Comparison of ENCODE assay signal across 7 mouse cellular contexts in genomic region chr12:16568936-16569650, GRCm38 (mm10). TPM values are rescaled to one million over a fixed set of nuclear protein-coding genes. Genes with fewer than 3 reads are reported as not detected.
A peak's percentile ranks its signal among the peaks of the same experiment; 100 is the strongest.
DNase-seq lines count a peak whose midpoint lies in the region; ATAC-seq and TF ChIP-seq lines count a peak whose summit lies in the region.

No protein-coding gene starts in this region.

- no peaks in the 10 kb centered on the region; the same call in 1 of the 2 replicates for H3K4me1 ChIP-seq in cerebellum, adult 2 months (ENCODE audit: control insufficient read depth, insufficient read depth, low read length)

- H3K27ac ChIP-seq in layer of hippocampus, adult 2 months, result peak overlapping the region; percentile 61
- H3K27ac ChIP-seq in cerebellum, adult 2 months (ENCODE audit: insufficient read depth, low read length), result no peak overlapping the region

- ATAC-seq in granulocyte monocyte progenitor cell, adult 5-6 weeks (replicated peaks; ENCODE audit: poor library complexity, severe bottlenecking), result peak; percentile 84

- TF ChIP-seq POLR2A in cerebellum, adult 2 months (IDR thresholded peaks at IDR 0.05; ENCODE audit: borderline replicate concordance, insufficient read depth, low read length), result no peak

- DNase-seq in layer of hippocampus, adult 2 months (ENCODE audit: low spot score in 2 of 2), result no peak
- DNase-seq in layer of hippocampus, postnatal 10 days (ENCODE audit: low spot score in 2 of 2), result no peak
- peak; percentile 65 for DNase-seq in T-cell, adult 2 months (ENCODE audit: low spot score)
- peak; percentile 70 for DNase-seq in naive thymus-derived CD4-positive, alpha-beta T cell, adult 2 months (ENCODE audit: low read depth)
- DNase-seq in cerebellum, adult 2 months, result no peak
- no peak for DNase-seq in gastrocnemius, postnatal 4 days (ENCODE audit: low spot score in 2 of 2)

- no peaks in the 10 kb centered on the region for H3K27me3 ChIP-seq in cerebellum, adult 2 months (ENCODE audit: control insufficient read depth, insufficient read depth, low read length)

- WGBS in cerebellum, adult 2 months, result 50% methylated on average over 11 of the region's 11 CpGs

- no peak for TF ChIP-seq CTCF in layer of hippocampus, adult 2 months (conservative IDR thresholded peaks at IDR 0.05)
- TF ChIP-seq CTCF in cerebellum, adult 2 months (IDR thresholded peaks at IDR 0.05; ENCODE audit: borderline replicate concordance, insufficient read depth, low read depth, low read length), result no peak

- H3K4me3 ChIP-seq in layer of hippocampus, adult 2 months, result no peak overlapping the region
- H3K4me3 ChIP-seq in cerebellum, adult 2 months (replicated peaks; ENCODE audit: insufficient read depth, low read depth, low read length), result no peak overlapping the region

RNA-seq across cellular contexts. Expression of gene Lpin1, which starts 41.7 kb away (rescaled TPM):
- 10 to 100 TPM; 25.3 to 27.6 TPM for total RNA-seq in layer of hippocampus, adult 2 months (2021)
- 10 to 100 TPM; 17.7 to 20.9 TPM for total RNA-seq in layer of hippocampus, postnatal 10 days (2021)
- total RNA-seq in granulocyte monocyte progenitor cell, adult 5-6 weeks (2014; fragmentation: Nextera tagmentation), result 2.2 and 10.2 TPM in 2 replicates
- total RNA-seq in granulocyte monocyte progenitor cell, adult 5-6 weeks (2017), result 2.4 and 4.5 TPM in 2 replicates
- polyA plus RNA-seq in cerebellum, adult 2 months (2012; rRNA removed), result 37.2 and 38.6 TPM in 2 replicates
- total RNA-seq in gastrocnemius, postnatal 4 days (2021), result 10 to 100 TPM; 24.8 to 27.1 TPM

Comparison
In these comparisons a context has a peak if more than half of its experiments do, and no peak if none do; other contexts are left out.
1. DNase-seq: peak in T-cell, adult 2 months (single experiment) and naive thymus-derived CD4-positive, alpha-beta T cell, adult 2 months (single experiment); none in layer of hippocampus, adult 2 months (0 of 2), layer of hippocampus, postnatal 10 days (0 of 2), cerebellum, adult 2 months (0 of 2) and gastrocnemius, postnatal 4 days (0 of 2).